Mouse (Mus musculus): ENCODE measurements at regions not wholly inside any gene's neighbourhood (a gene's known extent, or its start where the extent isn't known, plus 50 kb on each side); places are given as distances from the start of the nearest gene placed in this dataset.

DNA sequence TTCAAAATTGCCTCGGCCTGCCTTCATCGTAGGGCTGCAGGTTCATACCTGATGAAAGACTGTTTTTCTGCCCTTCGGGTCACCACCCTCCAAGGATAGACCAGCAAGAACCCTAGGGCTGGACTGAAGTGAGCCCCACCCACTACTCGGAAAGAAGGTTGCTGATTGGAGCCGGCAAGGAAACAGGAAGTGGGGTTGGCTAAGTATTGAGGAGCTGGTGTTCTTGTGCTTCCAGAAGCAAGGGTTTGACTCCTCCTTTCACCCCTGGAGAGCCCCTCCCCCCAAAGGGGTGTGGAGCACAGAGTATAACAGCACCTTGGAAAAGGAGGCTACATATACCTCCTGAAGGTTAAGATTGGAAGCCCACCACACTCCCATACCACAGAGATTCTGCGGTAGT is 147.5 kb downstream of the Dll1 start:
- H3K27ac ChIP-seq (ENCODE audit: insufficient read depth, low read length), result no peak overlapping the region
- no peaks in the 10 kb centered on the region for H3K4me1 ChIP-seq (ENCODE audit: control insufficient read depth, insufficient read depth, low read length)
- H3K4me3 ChIP-seq (ENCODE audit: insufficient read depth, low read length), result no peak overlapping the region
- TF ChIP-seq POLR2A (IDR thresholded peaks at IDR 0.05; ENCODE audit: low read depth, low read length), result no peak
- TF ChIP-seq CTCF (IDR thresholded peaks at IDR 0.05; ENCODE audit: borderline replicate concordance, insufficient read depth, low read length), result no peak

DNA sequence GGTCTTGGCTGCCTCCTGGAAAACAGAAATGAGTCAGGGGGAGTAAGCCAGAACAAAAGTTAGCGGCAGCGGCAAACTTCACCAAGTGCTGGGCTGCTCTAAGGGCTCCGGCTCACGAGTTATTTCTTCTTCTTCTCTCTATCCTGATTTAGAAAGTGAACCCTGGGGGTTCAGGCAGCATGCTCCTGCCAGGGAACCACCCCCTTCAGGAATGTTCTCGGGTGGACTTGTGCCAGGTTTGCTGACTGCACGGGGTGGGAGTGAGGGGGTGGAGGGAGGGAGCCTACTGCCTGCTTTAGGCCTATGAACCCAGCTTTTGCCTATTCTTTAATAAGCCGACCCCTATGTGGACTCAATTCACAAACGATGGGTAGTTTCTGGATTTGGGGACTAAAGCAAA is 148.6 kb downstream of the Dll1 start:
- H3K4me3 ChIP-seq (ENCODE audit: insufficient read depth, low read length), result no peak overlapping the region
- H3K4me1 ChIP-seq (ENCODE audit: control insufficient read depth, insufficient read depth, low read length), result no peaks in the 10 kb centered on the region
- no peak for TF ChIP-seq POLR2A (IDR thresholded peaks at IDR 0.05; ENCODE audit: low read depth, low read length)
- no peak for TF ChIP-seq CTCF (IDR thresholded peaks at IDR 0.05; ENCODE audit: borderline replicate concordance, insufficient read depth, low read length)
- no peak overlapping the region for H3K27ac ChIP-seq (ENCODE audit: insufficient read depth, low read length)

DNA sequence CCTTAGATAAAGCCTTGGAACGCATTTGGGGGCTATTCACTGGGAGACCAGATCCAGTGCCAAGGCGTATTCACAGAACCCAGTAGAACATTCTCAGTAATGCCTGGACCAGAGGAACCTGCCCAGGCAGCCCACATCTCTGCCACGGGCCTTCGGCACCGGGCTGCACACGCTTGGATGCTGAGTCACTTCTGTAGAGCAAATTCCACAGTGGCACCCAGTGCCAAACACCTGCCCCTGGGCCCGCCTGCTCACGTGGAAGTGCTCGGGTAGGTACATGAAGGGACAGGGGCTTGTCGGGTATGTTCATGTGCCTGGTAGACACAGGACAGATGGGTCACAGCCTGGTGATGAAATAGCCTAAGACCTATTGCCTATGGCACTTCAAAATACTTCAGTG is 152.8 kb downstream of the Dll1 start:
- Histone ChIP-seq H3K4me3 (ENCODE audit: insufficient read depth, low read length) (no peak overlapping the region), H3K27ac (ENCODE audit: insufficient read depth, low read length) (no peak overlapping the region), H3K4me1 (ENCODE audit: control insufficient read depth, insufficient read depth, low read length) (no peaks in the 10 kb centered on the region)
- TF ChIP-seq POLR2A (IDR thresholded peaks at IDR 0.05; ENCODE audit: low read depth, low read length) (no peak), CTCF (IDR thresholded peaks at IDR 0.05; ENCODE audit: borderline replicate concordance, insufficient read depth, low read length) (no peak)

GRCm38 (mm10) chr17:15222923-15223322 is 153.7 kb downstream of the Dll1 start:
- TF ChIP-seq POLR2A (IDR thresholded peaks at IDR 0.05; ENCODE audit: low read depth, low read length) (no peak), CTCF (IDR thresholded peaks at IDR 0.05; ENCODE audit: borderline replicate concordance, insufficient read depth, low read length) (no peak)
- H3K4me1 ChIP-seq (ENCODE audit: control insufficient read depth, insufficient read depth, low read length), result no peaks in the 10 kb centered on the region
- H3K4me3 ChIP-seq (ENCODE audit: insufficient read depth, low read length), result no peak overlapping the region
- no peak overlapping the region for H3K27ac ChIP-seq (ENCODE audit: insufficient read depth, low read length)

DNA sequence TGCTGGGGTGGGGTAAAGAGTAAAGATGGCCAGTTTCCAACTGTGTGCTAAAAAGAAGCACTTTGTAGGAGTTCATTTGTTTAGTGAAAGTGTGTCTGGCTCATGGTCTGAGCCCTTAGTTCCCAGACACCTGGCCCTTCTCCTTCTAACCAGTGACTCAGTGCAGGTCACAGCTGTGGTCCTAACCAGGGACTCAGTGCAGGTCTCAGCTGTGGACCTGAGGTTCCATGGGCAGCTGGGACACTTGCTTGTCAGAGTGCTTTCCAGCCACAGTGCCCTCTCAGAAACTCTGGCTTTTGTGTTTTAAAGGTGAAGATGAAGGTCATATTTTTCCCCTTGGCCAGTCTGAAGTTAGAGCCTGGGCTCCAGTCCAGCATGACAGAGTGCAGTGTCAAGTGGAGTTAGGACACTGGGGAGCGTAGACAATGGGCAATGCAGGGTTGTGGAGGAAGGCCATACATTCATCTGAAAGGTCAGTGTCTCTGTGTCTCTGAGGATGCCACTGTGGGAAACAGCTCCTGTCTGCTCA is 162.5 kb downstream of the Dll1 start:
- H3K27ac ChIP-seq (ENCODE audit: insufficient read depth, low read length), result no peak overlapping the region
- TF ChIP-seq CTCF (IDR thresholded peaks at IDR 0.05; ENCODE audit: borderline replicate concordance, insufficient read depth, low read length) (no peak), POLR2A (IDR thresholded peaks at IDR 0.05; ENCODE audit: low read depth, low read length) (no peak)
- no peak overlapping the region for H3K4me3 ChIP-seq (ENCODE audit: insufficient read depth, low read length)
- no peaks in the 10 kb centered on the region for H3K4me1 ChIP-seq (ENCODE audit: control insufficient read depth, insufficient read depth, low read length)

DNA sequence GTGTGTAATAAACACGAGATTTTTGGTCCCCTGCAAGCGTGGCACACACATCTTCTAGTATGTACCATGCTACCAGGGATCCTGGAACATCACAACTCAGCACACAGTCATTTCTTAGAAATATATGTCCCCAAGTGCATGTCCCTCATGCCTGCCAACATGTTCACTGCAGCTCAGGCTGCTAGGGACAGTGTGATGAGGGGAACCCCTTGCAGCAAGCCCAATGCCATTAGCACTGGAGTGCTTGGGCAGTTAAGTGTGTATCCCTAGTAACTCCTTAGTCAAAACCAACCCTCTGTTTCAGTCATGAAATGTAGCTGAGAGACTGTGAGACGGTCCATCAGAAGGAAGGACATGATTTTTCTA is 167.5 kb upstream of the Gm3448 start:
- no peak overlapping the region for H3K27ac ChIP-seq (ENCODE audit: insufficient read depth, low read length)
- TF ChIP-seq CTCF (IDR thresholded peaks at IDR 0.05; ENCODE audit: borderline replicate concordance, insufficient read depth, low read length) (no peak), POLR2A (IDR thresholded peaks at IDR 0.05; ENCODE audit: low read depth, low read length) (no peak)
- H3K4me3 ChIP-seq (ENCODE audit: insufficient read depth, low read length), result no peak overlapping the region
- H3K4me1 ChIP-seq (ENCODE audit: control insufficient read depth, insufficient read depth, low read length), result no peaks in the 10 kb centered on the region

- TF ChIP-seq CTCF (IDR thresholded peaks at IDR 0.05; ENCODE audit: borderline replicate concordance, insufficient read depth, low read length), result no peak
- TF ChIP-seq POLR2A (IDR thresholded peaks at IDR 0.05; ENCODE audit: low read depth, low read length), result no peak
- Histone ChIP-seq H3K4me1 (ENCODE audit: control insufficient read depth, insufficient read depth, low read length) (no peaks in the 10 kb centered on the region), H3K27ac (ENCODE audit: insufficient read depth, low read length) (no peak overlapping the region), H3K4me3 (ENCODE audit: insufficient read depth, low read length) (0 out of 2 replicates have a peak overlapping the region, but pooled peaks have one; percentile 1)
Measured at GRCm38 (mm10) chr17:15208030-15208807, 166.9 kb upstream of the Gm3448 start.

DNA sequence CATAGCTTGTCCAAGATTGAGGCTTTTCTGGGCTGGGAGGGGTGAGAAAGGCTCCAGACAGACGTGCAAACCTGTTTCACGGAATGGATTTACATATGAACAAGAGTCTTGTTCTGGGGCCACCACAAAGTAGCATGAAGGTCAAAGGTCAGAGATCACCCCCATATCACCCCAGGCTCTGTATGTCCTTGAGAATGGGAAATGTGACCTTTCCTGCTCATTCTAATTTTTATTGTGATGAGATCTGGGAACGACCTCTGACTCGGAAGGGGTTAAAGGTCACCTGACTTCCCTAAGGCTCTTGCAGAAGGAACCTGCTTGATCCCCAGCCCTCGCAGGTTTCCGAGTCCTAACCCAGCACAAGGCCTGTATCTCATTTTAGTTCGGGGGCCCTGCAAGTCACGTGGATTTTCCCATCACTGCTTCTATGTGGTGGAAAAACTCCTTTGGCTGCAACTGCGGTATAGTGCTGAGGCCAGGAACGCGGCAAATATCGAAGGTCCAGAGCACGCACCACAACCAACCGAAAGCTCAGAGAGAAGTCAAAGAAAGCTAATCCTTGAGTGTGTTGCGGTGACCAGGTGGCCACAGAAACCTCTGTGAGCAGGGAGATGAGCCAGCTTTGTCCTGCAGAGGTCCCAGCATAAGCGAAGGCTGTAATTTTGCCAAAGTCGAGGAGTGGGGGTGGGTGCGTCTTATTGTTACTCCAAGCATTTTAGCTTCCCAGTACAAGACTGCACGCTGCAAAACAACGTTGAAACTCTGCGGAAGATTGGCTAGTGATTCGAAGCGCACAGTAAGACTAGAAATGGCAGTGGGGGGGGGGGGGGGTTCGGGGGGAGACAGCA is 166.1 kb upstream of the Gm3448 start:
- H3K27ac ChIP-seq (ENCODE audit: insufficient read depth, low read length), result no peak overlapping the region

GRCm38 (mm10) chr17:15205799-15206198 is 164.5 kb upstream of the Gm3448 start:
- no peaks in the 10 kb centered on the region for H3K4me1 ChIP-seq (ENCODE audit: control insufficient read depth, insufficient read depth, low read length)
- no peak overlapping the region for H3K27ac ChIP-seq (ENCODE audit: insufficient read depth, low read length)
- H3K4me3 ChIP-seq (ENCODE audit: insufficient read depth, low read length), result no peak overlapping the region
- TF ChIP-seq POLR2A (IDR thresholded peaks at IDR 0.05; ENCODE audit: low read depth, low read length) (no peak), CTCF (IDR thresholded peaks at IDR 0.05; ENCODE audit: borderline replicate concordance, insufficient read depth, low read length) (no peak)

More for the DNA sequence above, 166.1 kb upstream of the Gm3448 start:
- TF ChIP-seq POLR2A (IDR thresholded peaks at IDR 0.05; ENCODE audit: low read depth, low read length) (no peak), CTCF (IDR thresholded peaks at IDR 0.05; ENCODE audit: borderline replicate concordance, insufficient read depth, low read length) (no peak)
- Histone ChIP-seq H3K4me3 (ENCODE audit: insufficient read depth, low read length) (no peak overlapping the region), H3K4me1 (ENCODE audit: control insufficient read depth, insufficient read depth, low read length) (no peaks in the 10 kb centered on the region)

GRCm38 (mm10) chr17:15204524-15204923 is 163.2 kb upstream of the Gm3448 start:
- Histone ChIP-seq H3K4me3 (ENCODE audit: insufficient read depth, low read length) (no peak overlapping the region), H3K4me1 (ENCODE audit: control insufficient read depth, insufficient read depth, low read length) (no peaks in the 10 kb centered on the region), H3K27ac (ENCODE audit: insufficient read depth, low read length) (no peak overlapping the region)
- no peak for TF ChIP-seq POLR2A (IDR thresholded peaks at IDR 0.05; ENCODE audit: low read depth, low read length)
- TF ChIP-seq CTCF (IDR thresholded peaks at IDR 0.05; ENCODE audit: borderline replicate concordance, insufficient read depth, low read length), result no peak
